Mouse (Mus musculus) layer of hippocampus, adult 6 months (tissue): ENCODE results near the gene Lsm8. TPM values are rescaled to one million over a fixed set of nuclear protein-coding genes. Genes with fewer than 3 reads are reported as not detected.

ENCODE experiments used
- long read RNA-seq, 2 experiments: library from polyadenylated mRNA; unstranded; transcript quantifications; one replicate each; pipeline ENCODE4 v2.0.0; 2019 to 2020
- polyA plus RNA-seq: library from polyadenylated mRNA; unstranded; fragments of <200 nt; fragmentation: Nextera tagmentation; gene quantifications from 2 replicates; pipeline ENCODE4 v1.2.3, GENCODE M21; 2021

Gene Lsm8
- 121 and 125 TPM in 2 replicates for polyA plus RNA-seq
- long read RNA-seq, experiment 1, transcript Lsm8-201 (4 exons, 807 nt) = major isoform, 74 of 75 reads
- long read RNA-seq, experiment 1, partial matches to known transcripts = 0 of 75 reads
- long read RNA-seq, experiment 1, other reads (novel, unspliced or antisense) = 1 of 75 reads
- long read RNA-seq, experiment 2, transcript Lsm8-201 (4 exons, 807 nt) = major isoform, 15 of 17 reads
- long read RNA-seq, experiment 2, partial matches to known transcripts = 2 of 17 reads
- long read RNA-seq, experiment 2, other reads (novel, unspliced or antisense) = 0 of 17 reads

DNA sequence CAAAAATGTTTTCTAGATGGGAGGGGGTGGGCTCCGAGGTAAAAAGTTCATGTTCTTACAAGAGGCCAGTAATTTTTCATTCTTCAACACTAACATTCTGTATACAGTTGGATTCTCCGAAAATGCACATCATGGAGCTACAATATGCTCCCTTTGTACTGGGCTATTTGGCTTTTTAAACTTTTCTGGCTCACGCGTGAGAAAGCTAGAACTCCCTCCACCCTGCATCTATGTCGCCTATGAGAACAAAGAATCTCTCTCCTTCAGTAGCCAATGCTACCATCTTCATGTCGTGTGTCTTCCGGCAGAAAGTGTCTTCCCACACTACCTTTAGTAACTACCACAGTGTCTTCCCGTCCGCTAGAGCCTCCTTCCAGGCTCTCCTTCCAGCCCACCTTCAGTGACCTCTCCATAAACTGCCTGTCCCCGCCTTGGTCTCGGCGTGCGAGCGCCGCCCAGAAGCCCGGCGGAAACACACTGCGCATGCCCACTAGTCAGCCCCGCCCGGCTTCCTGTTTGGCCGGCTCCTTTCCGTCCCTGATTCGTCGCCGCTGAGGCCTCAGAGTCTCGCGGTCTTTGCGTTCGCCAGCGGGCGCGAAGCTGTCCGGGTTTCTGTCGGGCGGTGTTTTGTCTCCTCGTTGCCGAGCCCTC is at the start of gene Lsm8:
Gene Lsm8 (plus strand): TSS at position 529 of the 651 bp plus-strand sequence.

DNA sequence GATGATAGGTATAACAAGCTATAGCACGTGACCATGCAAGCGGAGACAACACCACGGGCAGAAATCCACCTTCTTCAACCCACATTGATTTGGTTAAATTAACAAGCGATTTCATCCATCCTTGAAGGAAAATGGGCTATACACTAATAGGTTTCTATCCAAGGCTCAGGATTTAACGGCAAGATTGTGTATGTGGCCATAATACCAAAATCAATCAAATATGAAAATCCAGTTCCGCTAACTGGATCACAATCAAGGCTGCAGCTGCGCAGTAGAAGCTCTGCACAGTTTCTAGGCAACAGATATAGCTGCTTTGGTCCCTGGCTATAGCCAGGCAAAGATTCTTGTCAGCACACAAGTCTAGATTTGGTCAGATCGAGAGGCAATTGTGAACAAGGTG is 17.6 kb downstream of the Lsm8 start, which contains the start of gene Ankrd7:
Gene Ankrd7 (plus strand): TSS at position 301 of the 400 bp plus-strand sequence.

Other genes starting within 250 kb of the Lsm8 start
- gene Ankrd7, start 17.7 kb downstream of the Lsm8 start, polyA plus RNA-seq = 0.13 and 0.23 TPM in 2 replicates